Comparison of ENCODE assay signal across 18 mouse cellular contexts in genomic region chr8:57076995-57077394, GRCm38 (mm10).
"Had no signal": no experiment of that assay in that cellular context is flagged by ENCODE, and none has a peak within 500 bp of the region (broad histone marks: within the 10 kb centered on the region; RNA-seq: fewer than 3 reads in every experiment).

No protein-coding gene starts in this region.

- H3K27me3 ChIP-seq: midbrain, embryonic 12.5 days; neural tube, embryonic 13.5 days; neural tube, embryonic 15.5 days; stomach, embryonic 15.5 days had no signal

- H3K4me1 ChIP-seq: midbrain, embryonic 12.5 days; neural tube, embryonic 13.5 days; neural tube, embryonic 15.5 days; stomach, embryonic 15.5 days had no signal

- H3K27ac ChIP-seq: liver, embryonic 14.5 days; midbrain, embryonic 12.5 days; neural tube, embryonic 13.5 days; neural tube, embryonic 15.5 days; stomach, embryonic 15.5 days; stomach, postnatal 0 days had no signal

- H3K9me3 ChIP-seq: midbrain, embryonic 12.5 days; neural tube, embryonic 13.5 days; neural tube, embryonic 15.5 days; stomach, embryonic 15.5 days had no signal

- H3K36me3 ChIP-seq: midbrain, embryonic 12.5 days; neural tube, embryonic 13.5 days; neural tube, embryonic 15.5 days; stomach, embryonic 15.5 days had no signal

- DNase-seq: lung, adult 18-20 months; lung, embryonic 14.5 days; lung, postnatal 10 days; lung, postnatal 4 days; midbrain, embryonic 14.5 days; right cerebral cortex, adult 18-20 months; right cerebral cortex, postnatal 14 days; thymus, adult 2 months; thymus, postnatal 25 days; thymus, postnatal 4 days had no signal

- H3K9ac ChIP-seq: liver, embryonic 14.5 days; lung, embryonic 14.5 days; midbrain, embryonic 12.5 days; neural tube, embryonic 13.5 days; neural tube, embryonic 15.5 days; stomach, embryonic 15.5 days had no signal

- H3K4me3 ChIP-seq: midbrain, embryonic 12.5 days; myocyte; neural tube, embryonic 13.5 days; neural tube, embryonic 15.5 days; stomach, embryonic 15.5 days had no signal

- H3K4me2 ChIP-seq: lung, embryonic 14.5 days; midbrain, embryonic 12.5 days; neural tube, embryonic 13.5 days; neural tube, embryonic 15.5 days; stomach, embryonic 15.5 days had no signal

- ATAC-seq: midbrain, embryonic 16.5 days had no signal
